Mouse (Mus musculus) ES-E14 (cell line): Measurements from ENCODE around the gene Ap5z1. TPM values are rescaled to one million over a fixed set of nuclear protein-coding genes. Genes with fewer than 3 reads are reported as not detected.

ENCODE experiments used
- DNase-seq: peaks from one replicate; pipeline ENCODE4 v3.0.0-alpha.2; 2013; ENCODE audit warnings: low read depth, low spot score
- H3K27ac ChIP-seq: 2 replicates; pipeline ENCODE4 v1.5.1; 2012; ENCODE audit warnings: low read depth, mild to moderate bottlenecking, low read length, moderate library complexity, mixed read lengths; ENCODE audit not compliant: poor library complexity, insufficient read depth, severe bottlenecking
- H3K36me3 ChIP-seq: 2 replicates; pipeline ENCODE4 v1.6.1; 2012; ENCODE audit warnings: mild to moderate bottlenecking, low read length, moderate library complexity, mixed read lengths; ENCODE audit not compliant: control insufficient read depth, poor library complexity, insufficient read depth, severe bottlenecking
- H3K4me1 ChIP-seq, 2 experiments: fragments of 150-350 bp in 1 of 2; sonication (generic) in 1 of 2; 2 replicates each; pipeline ENCODE4 v1.6.1; 2012; ENCODE audit warnings: low read length in 2 of 2, mild to moderate bottlenecking in 1 of 2, mixed read lengths in 1 of 2; ENCODE audit not compliant: control insufficient read depth in 2 of 2, insufficient read depth in 2 of 2, poor library complexity in 1 of 2
- H3K4me3 ChIP-seq, 2 experiments: fragments of 150-350 bp in 1 of 2; sonication (generic) in 1 of 2; 2 replicates each; pipeline ENCODE4 v1.5.1; 2012; ENCODE audit warnings: low read length in 2 of 2, low read depth in 1 of 2, mild to moderate bottlenecking in 1 of 2, mixed read lengths in 1 of 2; ENCODE audit not compliant: insufficient read depth in 1 of 2, poor library complexity in 1 of 2, severe bottlenecking in 1 of 2
- H3K9ac ChIP-seq: 2 replicates; pipeline ENCODE4 v1.6.1; 2012; ENCODE audit warnings: low read depth, mild to moderate bottlenecking, low read length, mixed read lengths; ENCODE audit not compliant: poor library complexity, insufficient read depth, severe bottlenecking
- H3K9me3 ChIP-seq: fragments of 150-350 bp; sonication (generic); 2 replicates; pipeline ENCODE4 v1.6.1; 2012; ENCODE audit warnings: low read depth, mild to moderate bottlenecking, low read length; ENCODE audit not compliant: control insufficient read depth, insufficient read depth
- CHD2 ChIP-seq: IDR thresholded peaks from 2 replicates; pipeline ENCODE4 v1.6.1; 2014; ENCODE audit warnings: mild to moderate bottlenecking, low read depth, low read length, inconsistent platforms
- HCFC1 ChIP-seq: IDR thresholded peaks from 2 replicates; pipeline ENCODE4 v1.6.1; 2012; ENCODE audit warnings: low read length, inconsistent platforms, borderline replicate concordance; ENCODE audit not compliant: insufficient read depth
- MAFK ChIP-seq: IDR thresholded peaks from 2 replicates; pipeline ENCODE4 v1.6.1; 2014; ENCODE audit warnings: mild to moderate bottlenecking, low read depth, low read length, inconsistent platforms; ENCODE audit not compliant: insufficient read depth
- ZC3H11A ChIP-seq: IDR thresholded peaks from 2 replicates; pipeline ENCODE4 v1.6.1; 2012; ENCODE audit warnings: low read depth, mild to moderate bottlenecking, inconsistent platforms, low read length, borderline replicate concordance
- ZNF384 ChIP-seq: IDR thresholded peaks from 2 replicates; pipeline ENCODE4 v1.6.1; 2012; ENCODE audit warnings: low read depth, low read length, inconsistent platforms
- in situ Hi-C, 2 experiments: fragments of 600-800 bp; cut with MboI; formaldehyde crosslinking; loops; one replicate each; pipeline ENCODE4 v1.15.1; 2025; ENCODE audit warnings: low sequenced_read_pairs in 2 of 2, inconsistent platforms in 1 of 2; ENCODE audit not compliant: unreplicated experiment in 2 of 2
- total RNA-seq: library from RNA; depleted of rRNA; stranded (reverse); fragments of 300-350 nt; gene quantifications from 2 replicates; pipeline ENCODE4 v1.2.3, GENCODE M21; 2012

The Ap5z1 gene
- total RNA-seq, 1 experiment: 17.4 TPM

GRCm38 (mm10) chr5:142443514-142443913 lies 20.2 kb upstream of the Ap5z1 start:
- H3K9ac ChIP-seq: no peak overlapping the region
- no peak overlapping the region for H3K27ac ChIP-seq
- in situ Hi-C loops: loop anchor here in 1 of 2 experiments (10.0 kb wide), 1 partner anchor 79 kb away; no protein-coding TSS in a partner anchor
- H3K36me3 ChIP-seq: no peaks in the 10 kb centered on the region; the same call in 1 of the 2 replicates
- H3K4me3 ChIP-seq: no peak overlapping the region
- H3K9me3 ChIP-seq: no peaks in the 10 kb centered on the region
- no peak for DNase-seq
- no peak for TF ChIP-seq ZNF384
- TF ChIP-seq ZC3H11A: no peak
- no peak for TF ChIP-seq CHD2
- no peak for TF ChIP-seq HCFC1
- TF ChIP-seq MAFK: no peak
- H3K4me1 ChIP-seq: peaks cover 12 to 53% of the 10 kb centered on the region in 2 experiments

- Histone ChIP-seq H3K4me3 (no peak overlapping the region), H3K36me3 (no peaks in the 10 kb centered on the region; the same call in 1 of the 2 replicates), H3K27ac (no peak overlapping the region), H3K9me3 (no peaks in the 10 kb centered on the region), H3K9ac (no peak overlapping the region), H3K4me1 (peaks cover 10 to 50% of the 10 kb centered on the region in 2 experiments)
- in situ Hi-C loops: loop anchor here in 1 of 2 experiments (10.0 kb wide), 1 partner anchor 79 kb away; no protein-coding TSS in a partner anchor
- no peak for DNase-seq
- no peak for TF ChIP-seq HCFC1
- TF ChIP-seq MAFK: no peak
- no peak for TF ChIP-seq ZC3H11A
- TF ChIP-seq CHD2: no peak
- no peak for TF ChIP-seq ZNF384
Measured at GRCm38 (mm10) chr5:142443994-142444393, 19.8 kb upstream of the Ap5z1 start.

- Histone ChIP-seq H3K4me1 (peaks cover 6 to 43% of the 10 kb centered on the region in 2 experiments; a peak in 3 of 4 replicates), H3K4me3 (no peak overlapping the region)
- in situ Hi-C loops: loop anchor here in 1 of 2 experiments (10.0 kb wide), 1 partner anchor 80 kb away; no protein-coding TSS in a partner anchor
Measured at GRCm38 (mm10) chr5:142444791-142445531, 18.8 kb upstream of the Ap5z1 start.

GRCm38 (mm10) chr5:142445709-142446108 lies 18.0 kb upstream of the Ap5z1 start:
- TF ChIP-seq HCFC1 (no peak), CHD2 (no peak), MAFK (no peak), ZC3H11A (no peak), ZNF384 (no peak)
- Histone ChIP-seq H3K36me3 (peaks cover 9% of the 10 kb centered on the region; the same call in 1 of the 2 replicates), H3K4me3 (no peak overlapping the region), H3K4me1 (peaks cover 6 to 45% of the 10 kb centered on the region in 2 experiments; a peak in 3 of 4 replicates), H3K27ac (peak overlapping the region; percentile 55), H3K9me3 (no peaks in the 10 kb centered on the region), H3K9ac (peak overlapping the region; percentile 19; the same call in 1 of the 2 replicates)
- DNase-seq: no peak
- in situ Hi-C loops: loop anchor here in 1 of 2 experiments (10.0 kb wide), 1 partner anchor 81 kb away; no protein-coding TSS in a partner anchor

More at GRCm38 (mm10) chr5:142444791-142445531, 18.8 kb upstream of the Ap5z1 start:
- Histone ChIP-seq H3K9me3 (no peaks in the 10 kb centered on the region), H3K9ac (no peak overlapping the region; the same call in 1 of the 2 replicates), H3K27ac (peak overlapping the region; percentile 55; the same call in 1 of the 2 replicates), H3K36me3 (peaks cover 3% of the 10 kb centered on the region; the same call in 1 of the 2 replicates)
- DNase-seq: no peak
- TF ChIP-seq ZNF384 (no peak), CHD2 (no peak), MAFK (no peak), HCFC1 (no peak), ZC3H11A (no peak)
